Mouse (Mus musculus): ENCODE measurements around the gene Vmn1r231.
A peak's percentile ranks its signal among the peaks of the same experiment; 100 is the strongest.

Gene Vmn1r231

GRCm38 (mm10) chr17:20904991-20905390 lies at the start of gene Vmn1r231:
Vmn1r231 (minus strand) TSS chr17:20905091.
- DNase-seq = no peak

- no peak for DNase-seq
These were observed 41.7 kb upstream of the Vmn1r231 start for GRCm38 (mm10) chr17:20946636-20947035.

- peak; percentile 60 for DNase-seq
These were observed 41.2 kb upstream of the Vmn1r231 start for GRCm38 (mm10) chr17:20946026-20946565.

- DNase-seq = peak; percentile 100
These were observed 40.3 kb upstream of the Vmn1r231 start, which contains the start of gene Ppp2r1a for GRCm38 (mm10) chr17:20944985-20945891. Ppp2r1a (plus strand) TSS chr17:20945311.

- DNase-seq = peak; percentile 18
These were observed 39.3 kb upstream of the Vmn1r231 start for GRCm38 (mm10) chr17:20944226-20944625.

GRCm38 (mm10) chr17:20919614-20920013 lies 14.7 kb upstream of the Vmn1r231 start, which contains the start of gene Vmn1r232:
Vmn1r232 (minus strand) TSS chr17:20919714.
- DNase-seq = no peak

GRCm38 (mm10) chr17:20840144-20840543 lies 64.7 kb downstream of the Vmn1r231 start, which contains the start of gene Vmn1r230:
Vmn1r230 (plus strand) TSS chr17:20840444.
- DNase-seq = no peak
